Mouse (Mus musculus) kidney, adult 11 months (tissue): ENCODE results near the gene Flvcr2.

Experiments used
- DNase-seq: peaks from one replicate; pipeline ENCODE4 v3.0.0; 2022

The Flvcr2 gene

GRCm38 (mm10) chr12:85736203-85736602 is 10.1 kb upstream of the Flvcr2 start:
- no peak for DNase-seq

GRCm38 (mm10) chr12:85736960-85737359 is 9.4 kb upstream of the Flvcr2 start:
- DNase-seq, result no peak

- no peak for DNase-seq
These were observed 419 bp downstream of the Flvcr2 start for GRCm38 (mm10) chr12:85746696-85747219.

DNA sequence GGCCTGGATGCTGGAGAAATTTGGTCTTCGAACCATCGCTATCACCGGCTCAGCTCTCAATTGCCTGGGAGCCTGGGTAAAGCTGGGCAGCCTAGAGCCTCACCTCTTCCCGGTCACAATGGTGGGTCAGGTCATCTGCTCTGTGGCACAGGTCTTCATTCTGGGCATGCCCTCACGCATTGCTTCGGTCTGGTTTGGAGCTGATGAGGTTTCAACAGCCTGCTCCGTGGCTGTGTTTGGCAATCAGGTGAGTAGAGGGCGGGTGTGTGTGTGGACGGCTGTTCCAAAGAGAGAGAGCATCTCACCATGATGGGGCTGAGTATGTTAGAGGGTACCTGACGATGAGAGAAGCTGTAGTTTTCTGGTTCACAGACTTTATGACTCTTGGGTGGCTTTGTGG is 1.0 kb downstream of the Flvcr2 start:
- DNase-seq, result peak; percentile 31

DNA sequence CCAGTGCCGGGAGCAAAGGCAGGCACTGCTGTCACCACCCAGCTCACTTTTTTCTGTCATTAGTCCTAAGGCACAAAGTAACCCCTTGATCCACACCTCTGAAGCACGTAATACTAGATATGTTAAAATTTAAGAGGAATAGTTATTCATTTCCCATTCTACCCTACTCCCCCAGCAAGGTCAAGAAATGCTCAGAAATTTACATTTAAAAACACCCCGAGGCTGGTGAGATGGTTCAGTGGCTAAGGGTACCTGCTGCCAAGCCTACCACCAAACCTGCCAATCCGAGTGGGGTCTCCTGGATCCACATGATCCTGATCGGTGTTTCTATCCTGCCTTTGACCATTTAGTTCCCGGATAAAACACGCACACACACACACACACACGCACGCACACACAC is 3.5 kb downstream of the Flvcr2 start:
- peak; percentile 75 for DNase-seq

GRCm38 (mm10) chr12:85752116-85752515 is 5.8 kb downstream of the Flvcr2 start:
- peak; percentile 47 for DNase-seq

GRCm38 (mm10) chr12:85753223-85753622 is 6.9 kb downstream of the Flvcr2 start:
- no peak for DNase-seq

- no peak for DNase-seq
These were observed 8.4 kb downstream of the Flvcr2 start for GRCm38 (mm10) chr12:85754611-85755265.

- no peak for DNase-seq
These were observed 10.1 kb downstream of the Flvcr2 start for GRCm38 (mm10) chr12:85756455-85756854.

GRCm38 (mm10) chr12:85757074-85757473 is 10.7 kb downstream of the Flvcr2 start:
- no peak for DNase-seq

DNA sequence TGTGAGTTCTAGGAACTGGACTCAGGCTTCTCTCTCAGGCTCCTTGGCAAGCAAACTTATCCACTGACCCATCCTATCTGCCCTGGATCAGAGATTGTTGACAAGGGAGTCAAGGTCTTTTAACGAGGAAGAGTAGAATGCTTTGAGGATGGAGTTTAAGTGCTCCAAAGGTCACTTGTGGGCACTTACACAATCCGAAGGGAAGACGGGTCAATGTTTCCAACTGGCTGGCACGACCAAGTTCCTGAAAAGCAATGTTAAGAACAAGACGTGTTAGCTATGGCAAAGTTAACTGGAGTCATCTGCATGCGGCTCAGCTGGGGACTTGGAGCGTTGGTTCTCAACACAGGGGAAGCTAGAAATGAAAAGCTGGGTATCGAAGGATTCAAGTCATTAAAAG is 12.4 kb downstream of the Flvcr2 start:
- peak; percentile 81 for DNase-seq

GRCm38 (mm10) chr12:85761471-85761870 is 15.1 kb downstream of the Flvcr2 start:
- DNase-seq, result no peak

- no peak for DNase-seq
These were observed 18.3 kb downstream of the Flvcr2 start for GRCm38 (mm10) chr12:85764686-85765085.

GRCm38 (mm10) chr12:85766287-85766686 is 19.9 kb downstream of the Flvcr2 start:
- DNase-seq, result no peak

- DNase-seq, result no peak
These were observed 21.4 kb downstream of the Flvcr2 start for GRCm38 (mm10) chr12:85767750-85768149.

DNA sequence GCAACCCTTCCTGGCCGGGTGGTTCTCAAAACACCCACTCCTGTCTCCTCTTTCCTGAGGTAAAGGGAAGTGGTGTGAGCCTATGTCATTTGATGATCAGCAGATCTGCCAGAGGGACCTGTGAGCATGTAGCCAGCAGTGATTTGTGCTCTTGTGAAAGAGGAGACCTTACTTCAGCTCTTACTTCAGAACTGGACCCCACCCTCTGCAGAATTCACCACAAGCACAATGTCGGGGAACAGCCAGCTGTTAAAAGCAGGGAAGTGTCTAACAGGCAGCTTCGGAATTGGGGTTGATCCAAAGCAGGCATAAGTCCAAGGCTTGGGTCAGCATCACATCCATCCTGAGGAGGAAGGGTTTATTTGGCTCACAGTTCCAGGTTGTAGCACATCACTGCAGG is 25.0 kb downstream of the Flvcr2 start:
- DNase-seq, result no peak

DNA sequence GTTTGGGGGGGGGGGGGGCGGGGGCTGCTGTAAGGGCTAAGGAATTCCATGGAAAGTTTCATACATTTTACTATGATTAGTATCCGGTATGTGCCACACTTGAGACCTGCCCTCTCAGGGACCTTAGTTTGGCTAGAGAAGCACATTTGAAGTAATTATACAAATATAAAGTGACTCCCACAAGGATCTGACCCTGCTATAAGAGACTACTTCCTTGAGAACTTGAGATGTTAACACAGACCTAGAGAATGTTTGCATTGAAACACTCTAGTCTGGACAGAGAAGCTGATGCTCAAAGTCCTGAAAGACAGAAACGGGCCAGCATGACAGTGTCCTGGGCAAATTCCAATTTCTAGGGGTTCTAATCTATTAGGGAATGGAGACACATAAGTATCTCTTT is 32.6 kb downstream of the Flvcr2 start:
- no peak for DNase-seq

- DNase-seq, result no peak
These were observed 33.4 kb downstream of the Flvcr2 start for GRCm38 (mm10) chr12:85779707-85780106.

GRCm38 (mm10) chr12:85781606-85782005 is 35.3 kb downstream of the Flvcr2 start:
- DNase-seq, result no peak

DNA sequence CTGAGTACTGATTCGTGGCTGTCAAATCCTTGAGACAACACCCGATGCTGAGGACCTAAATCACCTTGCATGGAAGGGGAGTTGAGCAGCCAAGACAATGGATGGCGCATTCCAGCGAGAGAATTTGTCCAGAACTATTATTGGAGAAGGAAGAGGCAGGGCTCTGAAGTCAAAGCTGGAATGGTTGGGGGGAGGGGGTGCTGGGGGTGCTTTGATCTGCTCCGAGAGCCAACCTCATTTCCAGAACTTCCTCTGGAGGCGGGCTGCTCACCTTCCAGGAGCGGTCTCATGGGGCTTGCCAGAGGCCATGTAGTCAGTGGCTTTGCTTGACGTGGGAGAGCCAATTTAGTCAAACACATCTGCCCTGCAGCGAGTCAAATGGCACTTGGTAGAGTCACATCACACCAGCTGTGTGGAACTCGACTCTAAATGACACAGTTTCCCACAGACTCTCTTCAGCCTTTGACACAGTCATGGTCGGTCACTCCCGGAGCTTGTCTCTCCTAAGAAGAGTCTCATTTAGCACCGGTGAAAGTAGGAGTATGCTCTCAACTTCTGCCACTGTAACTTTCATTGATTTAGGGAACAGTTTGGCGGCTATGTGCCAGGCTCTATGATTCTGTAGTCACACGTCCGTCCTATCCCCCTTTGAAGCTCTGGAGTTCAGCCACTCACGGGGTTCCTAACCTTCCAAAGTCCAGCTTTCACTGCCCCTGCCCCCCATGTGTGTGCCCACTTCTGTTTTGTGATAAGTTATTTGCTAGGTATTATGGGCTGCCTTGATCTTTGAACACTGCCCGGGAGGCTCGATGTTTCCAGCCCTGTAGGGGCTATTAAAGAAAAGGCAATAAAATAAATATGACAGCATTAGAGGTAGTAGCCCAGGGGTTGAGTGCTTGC is 38.8 kb downstream of the Flvcr2 start:
- peak; percentile 56 for DNase-seq

- no peak for DNase-seq
These were observed 45.8 kb downstream of the Flvcr2 start for GRCm38 (mm10) chr12:85792158-85792557.

GRCm38 (mm10) chr12:85792821-85793346 is 46.5 kb downstream of the Flvcr2 start:
- DNase-seq, result peak; percentile 18

DNA sequence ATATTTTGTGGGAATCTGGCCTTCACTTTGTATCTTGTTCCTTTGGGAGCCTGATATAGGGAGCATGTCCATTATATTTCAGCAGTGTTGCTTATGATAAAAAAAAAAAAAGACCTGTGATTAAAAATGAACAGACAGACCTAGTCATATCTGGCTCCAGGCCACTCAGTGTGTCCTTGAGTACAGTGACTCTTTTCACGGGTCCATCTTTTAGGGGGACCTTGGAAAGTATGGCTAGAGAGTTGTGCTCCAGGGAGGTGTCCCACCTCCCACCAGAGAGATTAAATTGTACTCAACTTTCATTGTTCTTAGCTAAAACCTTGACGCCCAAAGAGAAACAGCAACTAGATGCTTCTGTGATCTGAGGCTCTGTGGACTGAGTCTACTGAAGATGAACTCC is 47.8 kb downstream of the Flvcr2 start:
- no peak for DNase-seq

- DNase-seq, result no peak
These were observed 49.2 kb downstream of the Flvcr2 start for GRCm38 (mm10) chr12:85795551-85795950.
